Mouse (Mus musculus) central nervous system, embryonic 14 days (tissue): ENCODE measurements around the gene Slc35d1. TPM values are rescaled to one million over a fixed set of nuclear protein-coding genes. Genes with fewer than 3 reads are reported as not detected.

ENCODE experiments used
- polyA plus RNA-seq: library from polyadenylated mRNA; depleted of rRNA; stranded (reverse); fragments of >200 nt; gene quantifications from 2 replicates; pipeline ENCODE4 v1.2.3, GENCODE M21; 2012; rRNA removed

Gene Slc35d1
- 7.1 and 11.0 TPM in 2 replicates for polyA plus RNA-seq

GRCm38 (mm10) chr4:103214925-103215820 is at the start of gene Slc35d1:
Gene Slc35d1 (minus strand): TSS chr4:103215164.

Other genes starting within 250 kb of the Slc35d1 start
- 1.2 and 1.7 TPM in 2 replicates for gene Tctex1d1, start 236.6 kb downstream of the Slc35d1 start, polyA plus RNA-seq
- gene Insl5, start 188.3 kb downstream of the Slc35d1 start, polyA plus RNA-seq, result 1.9 TPM in 2 replicates
- gene Mier1, start 100.8 kb downstream of the Slc35d1 start, polyA plus RNA-seq, result 27.1 and 31.8 TPM in 2 replicates
- 8.2 and 8.7 TPM in 2 replicates for gene Wdr78, start 100.6 kb downstream of the Slc35d1 start, polyA plus RNA-seq
- gene 4921539E11Rik, start 75.7 kb upstream of the Slc35d1 start, polyA plus RNA-seq, result not detected in 2 replicates
- 6.8 and 7.0 TPM in 2 replicates for gene Oma1, start 98.6 kb upstream of the Slc35d1 start, polyA plus RNA-seq